Mouse (Mus musculus): ENCODE data around the gene Camk2g.

DNA sequence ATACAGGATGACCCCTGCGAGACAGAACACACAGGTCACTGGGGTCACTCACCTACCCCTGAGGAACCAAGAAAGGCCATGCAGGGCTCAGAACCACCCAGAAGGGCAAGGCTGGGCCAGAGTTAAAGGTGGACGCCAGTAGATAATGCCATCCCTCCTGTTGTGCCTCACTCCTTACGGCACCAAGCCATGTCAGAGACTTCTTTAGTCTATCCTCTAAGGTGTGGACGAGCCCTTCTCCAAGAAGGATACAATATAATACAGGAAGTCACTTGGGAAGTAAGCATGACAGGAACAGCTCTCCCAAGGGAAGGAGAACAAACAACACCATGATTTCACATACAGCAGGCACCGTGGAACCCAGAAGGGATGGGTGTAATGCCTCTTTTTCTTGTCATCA, 28.9 kb downstream of the Camk2g start:
- no peak for TF ChIP-seq CHD2 (IDR thresholded peaks at IDR 0.05; ENCODE audit: low read depth, low read length)
- no peak for TF ChIP-seq HCFC1 (IDR thresholded peaks at IDR 0.05; ENCODE audit: borderline replicate concordance, insufficient read depth, low read length)
- TF ChIP-seq ZNF384 (IDR thresholded peaks at IDR 0.05; ENCODE audit: low read depth, low read length), result no peak
- no peak for TF ChIP-seq ZC3H11A (IDR thresholded peaks at IDR 0.05; ENCODE audit: borderline replicate concordance, low read depth, low read length)
